Comparison of ENCODE assay signal across 26 mouse cellular contexts in the genomic region with DNA sequence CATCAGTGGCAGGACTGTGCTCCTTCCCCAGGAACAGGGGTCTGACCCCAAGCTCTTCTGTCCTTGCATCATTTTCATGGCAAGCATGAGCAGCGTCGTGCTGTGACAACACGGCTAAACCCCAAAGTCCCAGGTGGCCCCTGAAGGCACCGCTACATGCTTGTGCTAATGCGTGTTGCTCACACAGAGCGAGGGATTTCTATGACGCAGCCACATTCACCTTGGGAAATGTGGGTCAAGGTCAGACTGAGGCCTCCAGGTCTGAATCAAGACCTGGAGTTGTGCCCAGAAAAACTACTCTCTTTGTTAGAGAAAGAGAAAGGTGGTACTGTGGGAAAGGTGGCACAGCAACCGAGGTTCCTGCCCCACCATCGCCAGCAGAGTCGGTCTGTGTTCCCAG.
A peak's percentile ranks its signal among the peaks of the same experiment; 100 is the strongest.
DNase-seq lines count a peak whose midpoint lies in the region; ATAC-seq lines count a peak whose summit lies in the region.
"Had no signal": no experiment of that assay in that cellular context is flagged by ENCODE, and none has a peak within 500 bp of the region (broad histone marks: within the 10 kb centered on the region; RNA-seq: fewer than 3 reads in every experiment).

No protein-coding gene starts in this region.

- 90% methylated on average over 10 of the region's 10 CpGs for WGBS in hindbrain, embryonic 13.5 days
- WGBS in hindbrain, embryonic 10.5 days: 85% methylated on average over 10 of the region's 10 CpGs
- 92% methylated on average over 10 of the region's 10 CpGs for WGBS in forebrain, embryonic 11.5 days

- H3K9me3 ChIP-seq in hindbrain, embryonic 13.5 days: no peaks in the 10 kb centered on the region
- H3K9me3 ChIP-seq in hindbrain, embryonic 10.5 days: no peaks in the 10 kb centered on the region
- H3K9me3 ChIP-seq in forebrain, embryonic 11.5 days (ENCODE audit: control insufficient read depth, low read length): no peaks in the 10 kb centered on the region
- H3K9me3 ChIP-seq: embryonic facial prominence, embryonic 10.5 days; embryonic facial prominence, embryonic 13.5 days; forebrain, embryonic 13.5 days had no signal

- peaks cover 17% of the 10 kb centered on the region for H3K27me3 ChIP-seq in hindbrain, embryonic 13.5 days
- H3K27me3 ChIP-seq in hindbrain, embryonic 10.5 days (ENCODE audit: insufficient read depth, poor library complexity, severe bottlenecking): peaks cover 22% of the 10 kb centered on the region
- no peaks in the 10 kb centered on the region for H3K27me3 ChIP-seq in forebrain, embryonic 11.5 days (ENCODE audit: control insufficient read depth, insufficient read depth, low read length)
- H3K27me3 ChIP-seq: embryonic facial prominence, embryonic 13.5 days; forebrain, embryonic 13.5 days had no signal

- ATAC-seq in hindbrain, embryonic 13.5 days (ENCODE audit: low FRiP score): no peak
- ATAC-seq in forebrain, embryonic 11.5 days (replicated peaks; ENCODE audit: low FRiP score): no peak
- ATAC-seq: CD4-positive, CD25-positive, alpha-beta regulatory T cell, adult 4 months; forebrain, embryonic 13.5 days; forebrain, embryonic 16.5 days; hindbrain, postnatal 0 days; inflammation-experienced regulatory T-cells, adult 6 months; intestine, embryonic 16.5 days had no signal

- H3K27ac ChIP-seq in hindbrain, embryonic 13.5 days: no peak overlapping the region
- H3K27ac ChIP-seq in hindbrain, embryonic 10.5 days: no peak overlapping the region
- H3K27ac ChIP-seq in forebrain, embryonic 11.5 days (ENCODE audit: low read depth, low read length): no peak overlapping the region
- H3K27ac ChIP-seq: embryonic facial prominence, embryonic 10.5 days; embryonic facial prominence, embryonic 13.5 days; forebrain, embryonic 13.5 days; gastrocnemius, adult 2 months; hindbrain, embryonic 14.5 days; hindbrain, postnatal 0 days had no signal

- H3K4me2 ChIP-seq in hindbrain, embryonic 13.5 days: no peak overlapping the region
- H3K4me2 ChIP-seq in forebrain, embryonic 11.5 days (ENCODE audit: low read depth, low read length, severe bottlenecking): no peak overlapping the region
- H3K4me2 ChIP-seq: embryonic facial prominence, embryonic 13.5 days; forebrain, embryonic 13.5 days; heart, embryonic 11.5 days; hindbrain, embryonic 14.5 days had no signal

- peaks cover 5% of the 10 kb centered on the region; the same call in 1 of the 2 replicates for H3K4me1 ChIP-seq in hindbrain, embryonic 13.5 days (replicated peaks)
- peaks cover 36% of the 10 kb centered on the region for H3K4me1 ChIP-seq in hindbrain, embryonic 10.5 days (replicated peaks)
- H3K4me1 ChIP-seq in forebrain, embryonic 11.5 days (replicated peaks; ENCODE audit: control insufficient read depth, insufficient read depth, low read length): no peaks in the 10 kb centered on the region

- H3K4me3 ChIP-seq in hindbrain, embryonic 13.5 days: no peak overlapping the region
- H3K4me3 ChIP-seq in hindbrain, embryonic 10.5 days: no peak overlapping the region
- no peak overlapping the region for H3K4me3 ChIP-seq in forebrain, embryonic 11.5 days (ENCODE audit: low read depth, low read length)
- H3K4me3 ChIP-seq: embryonic facial prominence, embryonic 10.5 days; embryonic facial prominence, embryonic 13.5 days; erythroblast, embryonic 14.5 days; forebrain, embryonic 13.5 days; gastrocnemius, adult 2 months had no signal

- H3K36me3 ChIP-seq in hindbrain, embryonic 13.5 days: no peaks in the 10 kb centered on the region
- no peaks in the 10 kb centered on the region for H3K36me3 ChIP-seq in hindbrain, embryonic 10.5 days
- H3K36me3 ChIP-seq in forebrain, embryonic 11.5 days (ENCODE audit: control insufficient read depth, insufficient read depth, low read length): no peaks in the 10 kb centered on the region
- H3K36me3 ChIP-seq: embryonic facial prominence, embryonic 10.5 days; embryonic facial prominence, embryonic 13.5 days had no signal

- DNase-seq in hindbrain, embryonic 10.5 days (ENCODE audit: low spot score): no peak
- DNase-seq in adrenal gland, adult 8-10 months: peak; percentile 24
- DNase-seq in adrenal gland, postnatal 10 days: peak; percentile 50
- DNase-seq in adrenal gland, postnatal 36 days: peak; percentile 40 to 55
- DNase-seq in forebrain, embryonic 11.5 days (ENCODE audit: low spot score): no peak
- DNase-seq: cerebellum, adult 11 months; cerebellum, adult 2 months; cerebellum, adult 9-11 months; cerebellum, postnatal 36 days; embryo, embryonic 11 days; gastrocnemius, adult 2 months; gastrocnemius, postnatal 14 days; heart, adult 11 months; kidney, adult 18-20 months had no signal

- 0 out of 2 replicates have a peak overlapping the region, but pooled peaks have one; percentile 13 for H3K9ac ChIP-seq in hindbrain, embryonic 13.5 days
- H3K9ac ChIP-seq in forebrain, embryonic 11.5 days (ENCODE audit: low read length): no peak overlapping the region
- H3K9ac ChIP-seq: embryonic facial prominence, embryonic 13.5 days; forebrain, embryonic 13.5 days; hindbrain, embryonic 14.5 days had no signal

Comparison
In these comparisons a context has a peak if more than half of its experiments do, and no peak if none do; other contexts are left out.
1. DNase-seq: peak in adrenal gland, adult 8-10 months (single experiment), adrenal gland, postnatal 10 days (single experiment) and adrenal gland, postnatal 36 days (2 of 2); none in hindbrain, embryonic 10.5 days (single experiment) and forebrain, embryonic 11.5 days (single experiment).